10 mouse cellular contexts compared by ENCODE assay signal in genomic region chr11:97585932-97586331, GRCm38 (mm10). TPM values are rescaled to one million over a fixed set of nuclear protein-coding genes. Genes with fewer than 3 reads are reported as not detected.
DNase-seq lines count a peak whose midpoint lies in the region; ATAC-seq and TF ChIP-seq lines count a peak whose summit lies in the region.
"Had no signal": no experiment of that assay in that cellular context is flagged by ENCODE, and none has a peak within 500 bp of the region (broad histone marks: within the 10 kb centered on the region; RNA-seq: fewer than 3 reads in every experiment).

No protein-coding gene starts in this region.

- H3K4me3 ChIP-seq in lung, embryonic 14.5 days (ENCODE audit: low read depth, low read length) = no peak overlapping the region

- H3K27me3 ChIP-seq in lung, embryonic 14.5 days (ENCODE audit: insufficient read depth, low read length) = no peaks in the 10 kb centered on the region

- 34% methylated on average over 10 of the region's 10 CpGs for WGBS in lung, embryonic 14.5 days

- peaks cover 6% of the 10 kb centered on the region; the same call in 1 of the 2 replicates for H3K4me1 ChIP-seq in lung, embryonic 14.5 days (ENCODE audit: insufficient read depth)

- H3K36me3 ChIP-seq in lung, embryonic 14.5 days (ENCODE audit: insufficient read depth) = no peaks in the 10 kb centered on the region

- ATAC-seq in lung, embryonic 14.5 days (ENCODE audit: insufficient read depth) = peak; percentile 70; the same call in 1 of the 2 replicates

- H3K4me2 ChIP-seq in lung, embryonic 14.5 days = no peak overlapping the region

- TF ChIP-seq CTCF in lung, embryonic 14.5 days (IDR thresholded peaks at IDR 0.05; ENCODE audit: low read depth) = no peak

- no peaks in the 10 kb centered on the region for H3K9me3 ChIP-seq in lung, embryonic 14.5 days (ENCODE audit: low read depth, low read length)

- peak; percentile 43 for DNase-seq in urinary bladder, postnatal 14 days (ENCODE audit: low spot score)
- DNase-seq in urinary bladder, postnatal 25 days (ENCODE audit: low spot score) = no peak
- DNase-seq in kidney, adult 18-20 months = peak; percentile 32
- peak; percentile 68 for DNase-seq in lung, embryonic 14.5 days
- no peak for DNase-seq in right cerebral cortex, postnatal 10 days (ENCODE audit: low spot score in 2 of 2)
- DNase-seq in layer of hippocampus, adult 9-10 months (ENCODE audit: low spot score) = no peak
- no peak for DNase-seq in adrenal gland, postnatal 14 days
- DNase-seq in thymus, postnatal 4 days = no peak
- DNase-seq: gastrocnemius, postnatal 25 days had no signal

- H3K9ac ChIP-seq in lung, embryonic 14.5 days = no peak overlapping the region

- H3K27ac ChIP-seq in lung, embryonic 14.5 days (ENCODE audit: low read depth) = no peak overlapping the region
- H3K27ac ChIP-seq: macrophage had no signal

RNA-seq across cellular contexts. Expression of gene Srcin1, which starts 9.9 kb away (rescaled TPM):
- polyA plus RNA-seq in lung, embryonic 14.5 days (2014; fragmentation: Nextera tagmentation; extraction: Ambion mirVana) = 0.68 and 0.70 TPM in 2 replicates
- 9.2 and 10.1 TPM in 2 replicates for total RNA-seq in adrenal gland, postnatal 14 days (2021)

RNA-seq across cellular contexts. Expression of gene Epop, which starts 43.6 kb away (rescaled TPM):
- polyA plus RNA-seq in lung, embryonic 14.5 days (2014; fragmentation: Nextera tagmentation; extraction: Ambion mirVana) = 6.1 and 7.4 TPM in 2 replicates
- total RNA-seq in adrenal gland, postnatal 14 days (2021) = 6.3 and 6.4 TPM in 2 replicates

Comparison
In these comparisons a context has a peak if more than half of its experiments do, and no peak if none do; other contexts are left out.
1. DNase-seq: peak in urinary bladder, postnatal 14 days (single experiment), kidney, adult 18-20 months (single experiment) and lung, embryonic 14.5 days (single experiment); none in urinary bladder, postnatal 25 days (single experiment), right cerebral cortex, postnatal 10 days (0 of 2), layer of hippocampus, adult 9-10 months (single experiment), adrenal gland, postnatal 14 days (single experiment) and thymus, postnatal 4 days (single experiment).